Mouse (Mus musculus) granulocyte monocyte progenitor cell, adult 5-6 weeks (primary cell): ENCODE data around the gene Zfp53. TPM values are rescaled to one million over a fixed set of nuclear protein-coding genes. Genes with fewer than 3 reads are reported as not detected.

Experiments
- ATAC-seq: replicated peaks from 2 replicates; pipeline ENCODE4 v1.8.0; 2016; ENCODE audit warnings: mild to moderate bottlenecking, moderate TSS enrichment, inconsistent platforms; ENCODE audit not compliant: poor library complexity, severe bottlenecking
- total RNA-seq, 2 experiments: library from RNA; stranded (forward) in 1 of 2; stranded (reverse) in 1 of 2; fragments of 200-712, 200-1000 nt in 1 of 2; fragments of >200 nt in 1 of 2; fragmentation: Nextera tagmentation in 1 of 2; gene quantifications; 2 replicates each; pipeline ENCODE4 v1.2.3; 2014 to 2017

Zfp53 gene
- total RNA-seq, 2 experiments from 2014 or later = 10.4 to 10.9 TPM

- ATAC-seq = peak; percentile 96
Measured at GRCm38 (mm10) chr17:21516201-21517129, 27.7 kb downstream of the Zfp53 start.

GRCm38 (mm10) chr17:21517130-21517671, 28.4 kb downstream of the Zfp53 start:
- ATAC-seq = no peak

- ATAC-seq = no peak
Measured at GRCm38 (mm10) chr17:21526270-21526669, 37.5 kb downstream of the Zfp53 start.

GRCm38 (mm10) chr17:21530645-21531330, 42.0 kb downstream of the Zfp53 start:
- no peak for ATAC-seq

- no peak for ATAC-seq
Measured at GRCm38 (mm10) chr17:21531621-21532020, 42.8 kb downstream of the Zfp53 start.

- ATAC-seq = peak; percentile 48
Measured at GRCm38 (mm10) chr17:21532101-21532951, 43.5 kb downstream of the Zfp53 start.

GRCm38 (mm10) chr17:21533961-21534360, 45.2 kb downstream of the Zfp53 start:
- no peak for ATAC-seq

GRCm38 (mm10) chr17:21534460-21535095, 45.8 kb downstream of the Zfp53 start:
- peak; percentile 40 for ATAC-seq

GRCm38 (mm10) chr17:21535096-21536001, 46.6 kb downstream of the Zfp53 start, which contains the start of gene Zfp52:
Gene Zfp52, plus strand, starts transcription at chr17:21535539.
- peak; percentile 59 for ATAC-seq

- no peak for ATAC-seq
Measured at GRCm38 (mm10) chr17:21536096-21536495, 47.3 kb downstream of the Zfp53 start.

GRCm38 (mm10) chr17:21536676-21537075, 47.9 kb downstream of the Zfp53 start:
- no peak for ATAC-seq

- no peak for ATAC-seq
Measured at GRCm38 (mm10) chr17:21557831-21558230, 69.0 kb downstream of the Zfp53 start.

Other genes with a start within 250 kb of the Zfp53 start
- gene Vmn1r235, start 232.6 kb upstream of the Zfp53 start, total RNA-seq (2014; fragmentation: Nextera tagmentation) = not detected in 2 replicates
- gene Vmn1r235, start 232.6 kb upstream of the Zfp53 start, total RNA-seq (2017) = not detected in 2 replicates
- gene Vmn1r236, start 206.1 kb upstream of the Zfp53 start, total RNA-seq (2014; fragmentation: Nextera tagmentation) = not detected in 2 replicates
- not detected in 2 replicates for gene Vmn1r236, start 206.1 kb upstream of the Zfp53 start, total RNA-seq (2017)
- gene Vmn1r237, start 177.1 kb upstream of the Zfp53 start, total RNA-seq (2014; fragmentation: Nextera tagmentation) = not detected in 2 replicates
- gene Vmn1r237, start 177.1 kb upstream of the Zfp53 start, total RNA-seq (2017) = not detected in 2 replicates
- 5.5 and 12.5 TPM in 2 replicates for gene Zfp677, start 105.2 kb upstream of the Zfp53 start, total RNA-seq (2014; fragmentation: Nextera tagmentation)
- gene Zfp677, start 105.2 kb upstream of the Zfp53 start, total RNA-seq (2017) = 11.4 and 17.5 TPM in 2 replicates
- 4.7 and 7.8 TPM in 2 replicates for gene Zfp54, start 65.8 kb upstream of the Zfp53 start, total RNA-seq (2014; fragmentation: Nextera tagmentation)
- gene Zfp54, start 65.8 kb upstream of the Zfp53 start, total RNA-seq (2017) = 7.5 and 10.7 TPM in 2 replicates
- 5.7 and 14.4 TPM in 2 replicates for gene Zfp51, start 38.6 kb upstream of the Zfp53 start, total RNA-seq (2014; fragmentation: Nextera tagmentation)
- gene Zfp51, start 38.6 kb upstream of the Zfp53 start, total RNA-seq (2017) = 10.9 and 12.5 TPM in 2 replicates
- gene Zfp52, start 46.5 kb downstream of the Zfp53 start, total RNA-seq (2014; fragmentation: Nextera tagmentation) = 24.9 and 25.0 TPM in 2 replicates
- gene Zfp52, start 46.5 kb downstream of the Zfp53 start, total RNA-seq (2017) = 33.6 and 46.7 TPM in 2 replicates
- gene Zfp948, start 78.0 kb downstream of the Zfp53 start, total RNA-seq (2014; fragmentation: Nextera tagmentation) = 2.7 and 4.0 TPM in 2 replicates
- 1.9 and 3.6 TPM in 2 replicates for gene Zfp948, start 78.0 kb downstream of the Zfp53 start, total RNA-seq (2017)
- gene Zfp983, start 161.6 kb downstream of the Zfp53 start, total RNA-seq (2014; fragmentation: Nextera tagmentation) = 1.7 and 2.1 TPM in 2 replicates
- gene Zfp983, start 161.6 kb downstream of the Zfp53 start, total RNA-seq (2017) = 2.7 and 3.9 TPM in 2 replicates
- gene Gm10226, start 202.9 kb downstream of the Zfp53 start, total RNA-seq (2014; fragmentation: Nextera tagmentation) = not detected in 2 replicates
- 16.5 and 36.7 TPM in 2 replicates for gene Gm10226, start 202.9 kb downstream of the Zfp53 start, total RNA-seq (2017)
- gene Zfp760, start 218.7 kb downstream of the Zfp53 start, total RNA-seq (2014; fragmentation: Nextera tagmentation) = 5.5 and 7.0 TPM in 2 replicates
- 5.4 and 6.7 TPM in 2 replicates for gene Zfp760, start 218.7 kb downstream of the Zfp53 start, total RNA-seq (2017)
- 2.3 and 5.6 TPM in 2 replicates for gene Zfp229, start 241.8 kb downstream of the Zfp53 start, total RNA-seq (2014; fragmentation: Nextera tagmentation)
- 5.2 and 5.6 TPM in 2 replicates for gene Zfp229, start 241.8 kb downstream of the Zfp53 start, total RNA-seq (2017)